Mouse (Mus musculus) CH12.LX (cell line): Measurements from ENCODE around the gene Akap10. TPM values are rescaled to one million over a fixed set of nuclear protein-coding genes. Genes with fewer than 3 reads are reported as not detected.

ENCODE experiments used
- DNase-seq: peaks from one replicate; pipeline ENCODE4 v3.0.0-alpha.2; 2013; ENCODE audit errors: extremely low read depth
- H3K27ac ChIP-seq: 2 replicates; pipeline ENCODE4 v1.5.1; 2012; ENCODE audit warnings: low read depth, mild to moderate bottlenecking, control low read depth, moderate library complexity; ENCODE audit not compliant: insufficient read depth
- H3K27me3 ChIP-seq: replicated peaks from 2 replicates; pipeline ENCODE3; 2012; ENCODE audit warnings: inconsistent platforms
- H3K36me3 ChIP-seq, 2 experiments: replicated peaks in 1 of 2; 2 replicates each; pipeline versions ENCODE3 to v1.6.1; 2012; ENCODE audit warnings: inconsistent platforms in 1 of 2, low read length in 1 of 2, mild to moderate bottlenecking in 1 of 2, mixed read lengths in 1 of 2, moderate library complexity in 1 of 2; ENCODE audit not compliant: control insufficient read depth in 1 of 2, insufficient read depth in 1 of 2
- H3K4me1 ChIP-seq, 2 experiments: 2 replicates each; pipeline ENCODE4 v1.6.1; 2012; ENCODE audit warnings: inconsistent platforms in 1 of 2, moderate library complexity in 1 of 2; ENCODE audit not compliant: insufficient read depth in 2 of 2, control insufficient read depth in 1 of 2
- H3K4me2 ChIP-seq: 2 replicates; pipeline ENCODE4 v1.6.1; 2012; ENCODE audit warnings: low read depth, mild to moderate bottlenecking, control low read depth; ENCODE audit not compliant: poor library complexity, insufficient read depth, severe bottlenecking
- H3K4me3 ChIP-seq, 3 experiments: fragments of 150-350 bp in 1 of 3; sonication (generic) in 1 of 3; replicated peaks in 1 of 3; 2 replicates each; pipeline versions ENCODE3 to v1.5.1; 2011 to 2012; ENCODE audit warnings: low read depth in 2 of 3, low read length in 2 of 3, mild to moderate bottlenecking in 2 of 3, moderate library complexity in 2 of 3, control low read depth in 1 of 3, improper control_type of control experiment in 1 of 3, inconsistent platforms in 1 of 3, mixed read lengths in 1 of 3; ENCODE audit not compliant: poor library complexity in 1 of 3
- H3K79me2 ChIP-seq: replicated peaks from 2 replicates; pipeline ENCODE4 v1.6.1; 2012; ENCODE audit warnings: mild to moderate bottlenecking, moderate library complexity; ENCODE audit not compliant: control insufficient read depth, poor library complexity, insufficient read depth, severe bottlenecking; ENCODE audit errors: extremely low read depth
- H3K9ac ChIP-seq: 2 replicates; pipeline ENCODE4 v1.6.1; 2012; ENCODE audit warnings: low read depth, mild to moderate bottlenecking, control low read depth, moderate library complexity; ENCODE audit not compliant: insufficient read depth
- H3K9me3 ChIP-seq: replicated peaks from 2 replicates; pipeline ENCODE3; 2012; ENCODE audit warnings: low read length, inconsistent platforms, mixed read lengths
- BHLHE40 ChIP-seq: IDR thresholded peaks from 2 replicates; pipeline ENCODE4 v1.6.1; 2011; ENCODE audit warnings: mild to moderate bottlenecking, low read depth, low read length, improper control_type of control experiment
- CHD1 ChIP-seq: IDR thresholded peaks from 2 replicates; pipeline ENCODE4 v1.6.1; 2012; ENCODE audit warnings: low read depth, low read length, improper control_type of control experiment, inconsistent platforms
- CHD2 ChIP-seq: IDR thresholded peaks from 2 replicates; pipeline ENCODE4 v1.6.1; 2011; ENCODE audit warnings: low read length, improper control_type of control experiment
- CTCF ChIP-seq, 2 experiments: IDR thresholded peaks in 1 of 2; conservative IDR thresholded peaks in 1 of 2; 2 replicates each; pipeline ENCODE4 v1.5.1; 2011 to 2012; ENCODE audit warnings: low read depth in 2 of 2, low read length in 2 of 2, improper control_type of control experiment in 1 of 2, inconsistent platforms in 1 of 2, mild to moderate bottlenecking in 1 of 2, moderate library complexity in 1 of 2
- ELF1 ChIP-seq: IDR thresholded peaks from 2 replicates; pipeline ENCODE4 v1.6.1; 2014; ENCODE audit warnings: low read depth, mild to moderate bottlenecking, inconsistent platforms, low read length, improper control_type of control experiment
- EP300 ChIP-seq: IDR thresholded peaks from 2 replicates; pipeline ENCODE4 v1.6.1; 2011; ENCODE audit warnings: low read length, improper control_type of control experiment
- GABPA ChIP-seq: IDR thresholded peaks from 2 replicates; pipeline ENCODE4 v1.6.1; 2012; ENCODE audit warnings: low read depth, low read length, improper control_type of control experiment, inconsistent platforms; ENCODE audit not compliant: insufficient replicate concordance
- HCFC1 ChIP-seq: IDR thresholded peaks from 2 replicates; pipeline ENCODE4 v1.6.1; 2012; ENCODE audit warnings: low read depth, mild to moderate bottlenecking, inconsistent platforms, low read length, improper control_type of control experiment
- IRF4 ChIP-seq: IDR thresholded peaks from 2 replicates; pipeline ENCODE4 v1.6.1; 2014; ENCODE audit warnings: low read depth, mild to moderate bottlenecking, inconsistent platforms, low read length, improper control_type of control experiment
- KAT2A ChIP-seq: IDR thresholded peaks from 2 replicates; pipeline ENCODE4 v1.6.1; 2012; ENCODE audit warnings: low read length, improper control_type of control experiment, inconsistent platforms; ENCODE audit not compliant: insufficient replicate concordance
- MAX ChIP-seq: IDR thresholded peaks from 2 replicates; pipeline ENCODE4 v1.6.1; 2011; ENCODE audit warnings: low read length, improper control_type of control experiment
- MAZ ChIP-seq: IDR thresholded peaks from 2 replicates; pipeline ENCODE4 v1.6.1; 2012; ENCODE audit warnings: low read depth, mild to moderate bottlenecking, inconsistent platforms, low read length, improper control_type of control experiment, moderate library complexity
- MXI1 ChIP-seq: IDR thresholded peaks from 2 replicates; pipeline ENCODE4 v1.6.1; 2011; ENCODE audit warnings: mild to moderate bottlenecking, low read depth, low read length, improper control_type of control experiment
- MYC ChIP-seq: IDR thresholded peaks from 2 replicates; pipeline ENCODE4 v1.6.1; 2011; ENCODE audit warnings: low read depth, mild to moderate bottlenecking, improper control_type of control experiment, low read length
- NELFE ChIP-seq: IDR thresholded peaks from 2 replicates; pipeline ENCODE4 v1.6.1; 2011; ENCODE audit warnings: low read depth, low read length, improper control_type of control experiment
- NRF1 ChIP-seq: IDR thresholded peaks from 2 replicates; pipeline ENCODE4 v1.6.1; 2014; ENCODE audit warnings: low read depth, mild to moderate bottlenecking, inconsistent platforms, low read length, improper control_type of control experiment, moderate library complexity
- POLR2A ChIP-seq: IDR thresholded peaks from 2 replicates; pipeline ENCODE4 v1.6.1; 2011; ENCODE audit warnings: low read depth, mild to moderate bottlenecking, improper control_type of control experiment, low read length
- POLR2AphosphoS2 ChIP-seq: IDR thresholded peaks from 2 replicates; pipeline ENCODE4 v1.6.1; 2011; ENCODE audit warnings: low read depth, low read length, improper control_type of control experiment
- RAD21 ChIP-seq: IDR thresholded peaks from 2 replicates; pipeline ENCODE4 v1.6.1; 2011; ENCODE audit warnings: low read depth, mild to moderate bottlenecking, low read length, improper control_type of control experiment, moderate library complexity
- RCOR1 ChIP-seq: conservative IDR thresholded peaks from 2 replicates; pipeline ENCODE4 v1.6.1; 2012; ENCODE audit warnings: low read depth, mild to moderate bottlenecking, inconsistent platforms, low read length, improper control_type of control experiment
- SIN3A ChIP-seq: IDR thresholded peaks from 2 replicates; pipeline ENCODE4 v1.6.1; 2012; ENCODE audit warnings: low read length, improper control_type of control experiment, inconsistent platforms
- SMC3 ChIP-seq: IDR thresholded peaks from 2 replicates; pipeline ENCODE4 v1.6.1; 2011; ENCODE audit warnings: low read depth, low read length, improper control_type of control experiment
- TBP ChIP-seq: conservative IDR thresholded peaks from 2 replicates; pipeline ENCODE4 v1.6.1; 2011; ENCODE audit warnings: low read depth, low read length, improper control_type of control experiment
- TCF12 ChIP-seq: IDR thresholded peaks from 2 replicates; pipeline ENCODE4 v1.6.1; 2014; ENCODE audit warnings: low read depth, mild to moderate bottlenecking, inconsistent platforms, low read length, improper control_type of control experiment
- UBTF ChIP-seq: IDR thresholded peaks from 2 replicates; pipeline ENCODE4 v1.6.1; 2012; ENCODE audit warnings: low read depth, mild to moderate bottlenecking, inconsistent platforms, low read length, improper control_type of control experiment, moderate library complexity
- USF1 ChIP-seq: IDR thresholded peaks from 2 replicates; pipeline ENCODE4 v1.6.1; 2014; ENCODE audit warnings: low read depth, mild to moderate bottlenecking, inconsistent platforms, low read length, improper control_type of control experiment
- USF2 ChIP-seq: conservative IDR thresholded peaks from 2 replicates; pipeline ENCODE4 v1.6.1; 2011; ENCODE audit warnings: low read depth, low read length, improper control_type of control experiment
- ZC3H11A ChIP-seq: IDR thresholded peaks from 2 replicates; pipeline ENCODE4 v1.6.1; 2012; ENCODE audit warnings: low read depth, mild to moderate bottlenecking, inconsistent platforms, low read length, improper control_type of control experiment
- ZKSCAN1 ChIP-seq: IDR thresholded peaks from 2 replicates; pipeline ENCODE4 v1.6.1; 2012; ENCODE audit warnings: low read depth, inconsistent platforms, low read length, improper control_type of control experiment, borderline replicate concordance
- ZNF384 ChIP-seq: IDR thresholded peaks from 2 replicates; pipeline ENCODE4 v1.6.1; 2012; ENCODE audit warnings: low read depth, low read length, improper control_type of control experiment, inconsistent platforms
- dilution Hi-C: fragments of 300-500 bp; cut with MboI; formaldehyde crosslinking; loops from 2 replicates; pipeline ENCODE4 v1.14.3; 2020; ENCODE audit warnings: low sequenced_read_pairs; ENCODE audit not compliant: extremely low pct_unique_long_range_greater_than_20kb, extremely low pct_ligation_motif_present
- in situ Hi-C: fragments of 300-500 bp; cut with MboI; formaldehyde crosslinking; loops from 3 replicates; pipeline ENCODE4 v1.14.3; 2019; ENCODE audit warnings: low sequenced_read_pairs, low pct_ligation_motif_present, low pct_unique_long_range_greater_than_20kb, mixed read lengths
- polyA plus RNA-seq: library from polyadenylated mRNA; unstranded; fragments of >175 nt; gene quantifications from 2 replicates; pipeline ENCODE4 v1.2.1, GENCODE M21; 2012; ENCODE audit warnings: low read depth; ENCODE audit not compliant: insufficient read length
- total RNA-seq, 2 experiments: library from RNA; depleted of rRNA; stranded (reverse); fragments of 300-350 nt in 1 of 2; fragments of >200 nt in 1 of 2; gene quantifications; 2 replicates each; pipeline ENCODE4 v1.2.3; 2012 to 2014

Gene Akap10
- total and polyA plus RNA-seq, 3 experiments, result 24.1 to 38.4 (median 25.3) TPM

- no peak for TF ChIP-seq SMC3
- TF ChIP-seq, all 38 proteins: peak for 0
These were observed 27.3 kb upstream of the Akap10 start (continued) for GRCm38 (mm10) chr11:61957296-61957813.

- no peak within 1 kb of the TSS for H3K27ac ChIP-seq
These were observed 26.7 kb upstream of the Akap10 start, which contains the start of gene Specc1 for GRCm38 (mm10) chr11:61956572-61957295. Specc1 (plus strand) TSS chr11:61956763.

GRCm38 (mm10) chr11:61955951-61956350 lies 25.9 kb upstream of the Akap10 start:
- no peak overlapping the region for H3K4me2 ChIP-seq
- H3K4me1 ChIP-seq, result peaks cover 3 to 9% of the 10 kb centered on the region in 2 experiments; a peak in 3 of 4 replicates
- no peak overlapping the region for H3K27ac ChIP-seq
- no peak overlapping the region for H3K4me3 ChIP-seq
- DNase-seq, result no peak
- H3K9me3 ChIP-seq, result peaks cover 14% of the 10 kb centered on the region
- in situ Hi-C loops, result loop anchor here (5.0 kb wide), 1 partner anchor 41 kb away; no protein-coding TSS in a partner anchor
- TF ChIP-seq ZNF384, result no peak
- TF ChIP-seq ZKSCAN1, result no peak
- TF ChIP-seq USF2, result no peak
- no peak for TF ChIP-seq RAD21
- TF ChIP-seq USF1, result no peak
- TF ChIP-seq CHD2, result no peak
- TF ChIP-seq POLR2A, result no peak
- TF ChIP-seq SIN3A, result no peak
- no peak for TF ChIP-seq MAX
- no peak for TF ChIP-seq POLR2AphosphoS2
- TF ChIP-seq ELF1, result no peak
- no peak for TF ChIP-seq TBP
- no peak for TF ChIP-seq BHLHE40
- no peaks in the 10 kb centered on the region for H3K27me3 ChIP-seq
- dilution Hi-C loops, result no loop called here
- H3K9ac ChIP-seq, result no peak overlapping the region
- no peaks in the 10 kb centered on the region for H3K36me3 ChIP-seq
- H3K79me2 ChIP-seq, result no peaks in the 10 kb centered on the region

More at GRCm38 (mm10) chr11:61956572-61957295, 26.7 kb upstream of the Akap10 start, which contains the start of gene Specc1:
- peaks cover 3 to 9% of the 10 kb centered on the region in 2 experiments; a peak in 3 of 4 replicates for H3K4me1 ChIP-seq
- H3K27me3 ChIP-seq, result no peaks in the 10 kb centered on the region
- peak within 1 kb of the TSS; percentile 53 for H3K4me2 ChIP-seq
- H3K36me3 ChIP-seq, result no peaks in the 10 kb centered on the region
- H3K9ac ChIP-seq, result 0 out of 2 replicates have a peak within 1 kb of the TSS, but pooled peaks have one; percentile 3
- TF ChIP-seq NELFE, result 0 out of 2 replicates have a peak, but pooled peaks have one; percentile 36
- TF ChIP-seq MAX, result peak; percentile 30; the same call in 1 of the 2 replicates
- TF ChIP-seq RCOR1, result no peak
- TF ChIP-seq SIN3A, result no peak
- TF ChIP-seq POLR2A, result 0 out of 2 replicates have a peak, but pooled peaks have one; percentile 21
- 0 out of 2 replicates have a peak, but pooled peaks have one; percentile 19 for TF ChIP-seq CHD2
- TF ChIP-seq MXI1, result no peak
- peak; percentile 7 for TF ChIP-seq TCF12
- TF ChIP-seq BHLHE40, result no peak
- no peak for TF ChIP-seq CHD1
- peak; percentile 75; the same call in 1 of the 2 replicates for TF ChIP-seq GABPA
- TF ChIP-seq IRF4, result peak; percentile 42; the same call in 1 of the 2 replicates
- peak; percentile 34; the same call in 1 of the 2 replicates for TF ChIP-seq NRF1
- peak; percentile 90 for TF ChIP-seq ELF1
- peak; percentile 31; the same call in 1 of the 2 replicates for TF ChIP-seq SMC3
- TF ChIP-seq ZC3H11A, result no peak
- peak; percentile 42 to 93; a peak in 3 of 4 replicates for TF ChIP-seq CTCF (conservative IDR thresholded peaks at IDR 0.05 in 1 of 2, IDR thresholded peaks at IDR 0.05 in 1 of 2; ENCODE audit: low read depth in 2 of 2, low read length in 2 of 2)
- TF ChIP-seq ZKSCAN1, result no peak
- TF ChIP-seq POLR2AphosphoS2, result no peak
- peak; percentile 97; the same call in 1 of the 2 replicates for TF ChIP-seq KAT2A
- TF ChIP-seq MYC, result 0 out of 2 replicates have a peak, but pooled peaks have one; percentile 19
- peak; percentile 38; the same call in 1 of the 2 replicates for TF ChIP-seq MAZ
- peak; percentile 100 for TF ChIP-seq HCFC1
- no peak for TF ChIP-seq EP300
- no peak for TF ChIP-seq UBTF
- H3K4me3 ChIP-seq, result peak within 1 kb of the TSS; percentile 34 to 65 (median 41)
- in situ Hi-C loops, result loop anchor here (5.0 kb wide), 1 partner anchor 41 kb away; no protein-coding TSS in a partner anchor
- dilution Hi-C loops, result no loop called here
- peaks cover 14% of the 10 kb centered on the region for H3K9me3 ChIP-seq
- peak; percentile 67 for DNase-seq
- H3K79me2 ChIP-seq, result no peaks in the 10 kb centered on the region
